Mouse (Mus musculus) heart, postnatal 0 days (tissue): ENCODE data around the gene Pdzd2.

Experiments used
- CTCF ChIP-seq: IDR thresholded peaks from 2 replicates; pipeline ENCODE4 v1.5.1; 2016; ENCODE audit warnings: antibody characterized with exemption, control low read depth, low read depth
- EP300 ChIP-seq: IDR thresholded peaks from 2 replicates; pipeline ENCODE4 v1.6.1; 2016; ENCODE audit warnings: antibody characterized with exemption, low read depth

DNA sequence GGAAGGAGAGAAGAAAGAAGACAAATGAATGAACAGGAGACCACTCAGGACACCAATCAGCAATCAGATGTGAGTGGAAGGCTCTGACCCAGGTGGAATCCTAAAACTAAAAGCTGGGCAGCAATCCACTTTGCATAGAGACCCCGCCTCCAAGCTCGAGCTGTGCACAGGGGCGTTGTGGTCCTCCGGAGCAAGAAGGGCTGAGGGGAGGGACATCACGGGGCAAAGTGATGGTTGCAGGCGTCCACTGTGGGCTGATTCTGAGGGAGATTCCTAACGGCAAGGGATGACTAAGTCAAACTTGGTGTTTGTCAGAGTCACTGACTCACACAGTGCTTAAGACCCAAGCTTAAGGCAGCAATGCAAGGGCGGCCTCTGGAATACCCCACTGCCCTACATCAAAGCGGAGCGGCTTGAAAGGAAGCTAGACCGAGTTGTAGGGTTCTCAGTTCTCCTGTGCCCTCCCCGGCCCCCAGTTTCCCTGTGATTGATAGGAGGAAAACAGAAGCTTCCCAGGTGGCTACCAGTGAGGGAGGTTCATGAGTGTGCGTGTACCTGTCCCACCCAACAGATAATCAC lies 314.6 kb downstream of the Pdzd2 start:
- TF ChIP-seq CTCF (no peak), EP300 (no peak)
